Mouse (Mus musculus): Measurements from ENCODE around the gene Morf4l2. TPM values are rescaled to one million over a fixed set of nuclear protein-coding genes. Genes with fewer than 3 reads are reported as not detected.
A peak's percentile ranks its signal among the peaks of the same experiment; 100 is the strongest.
"Not testable (repeated sequence)": the region's sequence is repeated elsewhere in the genome, so short reads cannot be mapped to it uniquely, and the experiment has no call there.

Morf4l2 gene
- total and polyA plus RNA-seq, 2 experiments from 2014 or later: 250 to 527 TPM

DNA sequence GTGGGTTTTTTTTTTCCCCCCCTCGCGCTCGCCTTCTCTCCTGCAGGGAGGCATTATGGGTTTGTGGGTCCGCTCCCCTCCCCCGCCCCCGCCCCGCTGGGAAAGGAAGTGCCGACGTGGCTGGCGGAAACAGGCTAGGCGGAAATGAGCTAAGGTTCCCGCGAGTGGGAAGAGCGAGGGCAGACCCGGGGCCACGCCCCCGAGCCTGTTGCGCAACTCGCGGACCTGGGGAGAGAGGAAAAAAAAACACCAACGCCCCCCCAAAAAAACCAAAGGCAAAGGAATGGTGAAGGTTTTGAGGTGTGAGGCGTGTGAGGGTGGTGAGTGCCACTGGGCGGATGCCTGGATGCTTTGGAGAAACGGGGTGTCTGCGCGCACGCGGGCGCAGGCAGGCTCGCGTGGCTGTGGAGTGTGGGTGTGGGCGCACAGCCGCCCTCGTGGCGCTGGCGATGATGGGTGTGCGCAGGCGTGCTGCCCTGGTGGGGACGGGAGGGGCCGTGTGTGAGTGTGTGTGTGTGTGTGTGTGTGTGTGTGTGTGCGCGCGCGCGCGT, 1.8 kb downstream of the Morf4l2 start:
- Histone ChIP-seq H3K9ac (replicated peaks; ENCODE audit: low read length) (peak overlapping the region; percentile 53), H3K4me1 (ENCODE audit: insufficient read depth, low read length) (no peaks in the 10 kb centered on the region), H3K9me3 (ENCODE audit: low read length) (no peaks in the 10 kb centered on the region), H3K36me3 (ENCODE audit: insufficient read depth, low read length) (no peaks in the 10 kb centered on the region), H3K27ac (peak overlapping the region; percentile 86), H3K4me2 (ENCODE audit: low read depth, low read length) (peak overlapping the region; percentile 54), H3K27me3 (ENCODE audit: insufficient read depth, low read length) (no peaks in the 10 kb centered on the region), H3K4me3 (ENCODE audit: low read length) (peak overlapping the region; percentile 37)
- WGBS: 30% methylated on average over 46 of the region's 46 CpGs
- DNase-seq (ENCODE audit: low spot score) (peak; percentile 85), ATAC-seq (peak; percentile 75)
- TF ChIP-seq CTCF (IDR thresholded peaks at IDR 0.05; ENCODE audit: low read depth): no peak

DNA sequence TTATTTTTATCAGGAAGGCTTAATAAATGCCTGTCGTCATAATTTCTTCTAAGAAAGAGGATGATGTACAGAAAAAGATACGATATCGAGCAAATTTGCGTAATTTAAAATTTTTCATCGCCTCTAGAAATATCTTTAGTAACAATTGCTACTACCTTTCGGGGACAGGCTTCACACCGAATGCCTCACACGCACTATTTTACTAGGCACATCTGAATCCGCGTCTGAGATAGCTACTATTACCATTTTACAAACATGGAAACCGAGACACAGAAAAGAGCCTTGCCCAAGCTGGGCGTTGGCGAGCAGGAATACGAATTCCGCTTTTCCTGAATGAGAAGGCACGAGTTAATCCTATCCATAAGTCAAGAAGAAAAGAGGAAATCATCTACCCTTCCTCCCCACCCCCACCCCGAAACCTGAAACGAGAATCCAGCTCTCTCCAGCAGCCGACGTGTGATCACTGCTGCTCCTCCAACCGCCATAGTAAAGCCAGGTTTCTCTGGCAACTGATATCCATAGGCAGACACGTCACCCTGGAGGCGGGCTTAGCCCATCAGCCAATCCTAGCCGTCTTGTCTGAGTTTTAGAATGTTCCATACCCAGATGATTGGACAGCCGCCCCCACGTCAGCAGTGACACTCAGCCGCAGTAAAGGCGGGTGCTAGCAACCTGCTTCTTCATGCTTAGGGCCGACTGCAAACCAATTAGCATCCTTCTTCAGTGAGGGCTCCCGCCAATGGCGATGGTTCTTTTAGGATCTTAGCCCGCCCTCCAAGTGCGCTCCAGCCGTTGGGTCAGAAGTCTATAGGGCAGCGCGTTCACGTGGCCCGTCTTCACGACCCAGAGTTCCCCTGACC, 2.5 kb downstream of the Morf4l2 start:
- ATAC-seq: peak; percentile 98
- WGBS: 28% methylated on average over 39 of the region's 39 CpGs

DNA sequence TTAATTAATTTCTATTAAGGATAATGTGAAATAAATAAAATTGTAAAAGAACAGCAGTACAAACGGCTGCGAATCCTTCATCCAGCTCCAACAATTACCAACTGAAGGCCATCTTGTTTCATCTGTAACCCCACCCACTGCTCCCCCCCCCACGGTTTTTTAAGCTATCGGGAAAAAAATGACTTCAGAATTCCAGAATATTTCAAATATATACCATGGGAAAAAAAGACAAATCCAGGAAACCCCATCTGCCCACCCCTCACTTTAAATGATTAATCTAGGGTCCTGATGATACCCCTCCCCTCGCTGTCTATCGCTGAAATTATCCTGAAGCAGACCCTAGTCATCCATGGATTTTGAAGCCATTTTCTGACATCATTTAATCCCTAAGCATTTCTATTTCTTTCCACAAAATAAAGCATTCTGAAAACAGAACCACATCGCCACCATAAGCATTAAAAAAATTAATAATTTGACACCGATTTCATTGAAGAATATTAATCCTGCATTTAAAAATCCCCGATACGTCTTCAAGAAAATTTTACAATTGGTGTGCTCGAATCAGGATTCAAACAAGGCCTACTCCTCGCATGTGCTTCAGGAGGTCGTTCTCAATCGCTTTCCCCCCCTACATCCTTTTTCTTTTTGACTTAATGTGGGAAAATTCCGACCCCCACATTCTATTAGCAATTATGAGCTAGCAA, 3.3 kb downstream of the Morf4l2 start:
- TF ChIP-seq CTCF (IDR thresholded peaks at IDR 0.05; ENCODE audit: low read depth): no peak
- ATAC-seq: no peak
- Histone ChIP-seq H3K27me3 (ENCODE audit: insufficient read depth, low read length) (no peaks in the 10 kb centered on the region), H3K9ac (replicated peaks; ENCODE audit: low read length) (peak overlapping the region; percentile 68), H3K36me3 (ENCODE audit: insufficient read depth, low read length) (no peaks in the 10 kb centered on the region), H3K4me1 (ENCODE audit: insufficient read depth, low read length) (no peaks in the 10 kb centered on the region), H3K4me2 (ENCODE audit: low read depth, low read length) (peak overlapping the region; percentile 54), H3K27ac (peak overlapping the region; percentile 87), H3K4me3 (ENCODE audit: low read length) (peak overlapping the region; percentile 56), H3K9me3 (ENCODE audit: low read length) (no peaks in the 10 kb centered on the region)
- DNase-seq (ENCODE audit: low spot score): peak; percentile 42
- WGBS: 32% methylated on average over 15 of the region's 15 CpGs

More for the DNA sequence above, 2.5 kb downstream of the Morf4l2 start:
- TF ChIP-seq CTCF (IDR thresholded peaks at IDR 0.05; ENCODE audit: low read depth): no peak
- Histone ChIP-seq H3K27ac (peak overlapping the region; percentile 87), H3K36me3 (ENCODE audit: insufficient read depth, low read length) (no peaks in the 10 kb centered on the region), H3K4me1 (ENCODE audit: insufficient read depth, low read length) (no peaks in the 10 kb centered on the region), H3K4me2 (ENCODE audit: low read depth, low read length) (peak overlapping the region; percentile 54), H3K27me3 (ENCODE audit: insufficient read depth, low read length) (no peaks in the 10 kb centered on the region), H3K9me3 (ENCODE audit: low read length) (no peaks in the 10 kb centered on the region), H3K4me3 (ENCODE audit: low read length) (peak overlapping the region; percentile 56), H3K9ac (replicated peaks; ENCODE audit: low read length) (peak overlapping the region; percentile 68)
- DNase-seq (ENCODE audit: low spot score): peak; percentile 95

DNA sequence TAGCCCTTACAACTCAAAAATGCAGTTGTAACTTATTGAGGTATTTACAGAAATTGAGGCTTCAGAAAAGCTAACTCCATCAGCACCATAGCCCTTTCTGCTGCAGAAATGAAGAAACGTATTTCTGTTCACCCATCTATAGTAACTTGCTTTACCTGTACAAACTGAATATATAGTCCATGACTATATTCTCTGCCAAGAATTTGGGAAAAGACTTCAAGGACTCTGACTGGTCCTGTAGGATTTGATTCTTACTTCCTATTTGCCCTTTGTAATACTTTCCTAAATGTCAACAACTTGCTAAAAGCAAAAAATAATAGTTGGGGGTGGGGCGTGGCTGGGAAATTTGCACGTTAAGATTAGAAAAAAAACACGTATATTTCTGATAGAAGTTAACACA, 11.5 kb downstream of the Morf4l2 start:
- Histone ChIP-seq H3K27ac (no peak overlapping the region), H3K4me2 (ENCODE audit: low read depth, low read length) (no peak overlapping the region), H3K4me3 (ENCODE audit: low read length) (no peak overlapping the region), H3K4me1 (ENCODE audit: insufficient read depth, low read length) (no peaks in the 10 kb centered on the region), H3K9me3 (ENCODE audit: low read length) (no peaks in the 10 kb centered on the region), H3K27me3 (ENCODE audit: insufficient read depth, low read length) (no peaks in the 10 kb centered on the region), H3K9ac (replicated peaks; ENCODE audit: low read length) (no peak overlapping the region), H3K36me3 (ENCODE audit: insufficient read depth, low read length) (no peaks in the 10 kb centered on the region)
- no peak for ATAC-seq
- WGBS: 87% methylated on average over 4 of the region's 4 CpGs
- DNase-seq (ENCODE audit: low spot score): no peak
- no peak for TF ChIP-seq CTCF (IDR thresholded peaks at IDR 0.05; ENCODE audit: low read depth)

DNA sequence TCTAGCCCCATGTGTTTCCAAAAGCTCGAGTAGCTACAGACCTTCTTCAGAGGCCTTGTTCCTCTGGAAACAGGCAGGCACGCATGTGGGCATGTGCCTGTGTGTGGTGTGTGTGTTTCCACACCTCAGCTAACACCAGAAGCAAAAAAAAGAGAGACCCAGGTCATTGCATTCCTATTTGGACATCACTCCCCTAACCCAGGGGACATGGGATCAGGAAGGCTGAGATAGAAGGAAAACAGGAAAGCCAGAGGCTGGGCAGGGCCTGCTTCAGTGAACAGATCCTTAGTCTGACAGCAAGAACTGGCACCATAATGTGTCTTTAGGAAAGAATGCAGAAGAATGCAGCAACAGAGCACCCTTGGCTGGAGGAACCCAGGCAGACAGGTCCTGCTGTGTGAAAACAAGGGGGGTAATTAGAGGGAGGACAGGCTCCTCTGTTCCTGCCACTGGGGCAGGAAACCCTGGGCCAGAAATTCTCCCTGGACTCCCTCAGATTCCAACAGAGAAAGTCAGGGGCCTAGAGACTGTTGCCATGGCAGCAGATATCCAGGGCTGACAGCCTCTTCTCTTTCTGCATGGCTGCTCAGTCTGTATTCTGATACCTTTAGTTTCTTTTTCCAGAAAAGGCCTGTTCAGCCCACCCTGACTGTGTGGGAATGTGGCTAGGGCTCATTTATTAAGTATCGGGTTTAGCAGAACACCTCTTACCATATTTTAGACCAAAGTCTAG, 28.6 kb downstream of the Morf4l2 start:
- not testable (repeated sequence) for H3K9ac ChIP-seq (replicated peaks; ENCODE audit: low read length); H3K9me3 ChIP-seq (ENCODE audit: low read length); DNase-seq (ENCODE audit: low spot score); H3K27me3 ChIP-seq (ENCODE audit: insufficient read depth, low read length); H3K4me1 ChIP-seq (ENCODE audit: insufficient read depth, low read length); H3K36me3 ChIP-seq (ENCODE audit: insufficient read depth, low read length); H3K4me3 ChIP-seq (ENCODE audit: low read length); H3K4me2 ChIP-seq (ENCODE audit: low read depth, low read length)
- ATAC-seq: peak; percentile 94
- 34% methylated on average over 3 of the region's 3 CpGs for WGBS
- H3K27ac ChIP-seq: peak overlapping the region; percentile 41; the same call in 1 of the 2 replicates

DNA sequence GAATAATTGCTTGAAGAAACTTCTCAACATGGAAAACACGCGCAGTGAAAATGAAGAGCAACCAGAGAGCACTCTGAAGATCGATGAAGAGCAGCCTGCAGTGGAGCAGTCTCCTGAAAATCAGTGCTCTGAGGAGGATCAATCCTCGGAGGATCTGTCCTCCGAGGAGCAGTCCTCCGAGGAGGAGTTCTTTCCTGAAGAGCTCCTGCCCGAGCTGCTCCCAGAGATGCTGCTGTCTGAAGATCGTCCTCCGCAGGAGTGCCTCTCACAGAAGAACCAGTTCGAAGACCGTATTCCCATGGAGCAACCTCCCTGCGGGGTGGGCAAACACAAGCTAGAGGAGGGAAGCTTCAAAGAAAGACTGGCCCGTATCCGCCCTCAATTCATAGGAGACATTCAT, 34.7 kb downstream of the Morf4l2 start:
- DNase-seq (ENCODE audit: low spot score): peak; percentile 16
- Histone ChIP-seq H3K27ac (peak overlapping the region; percentile 86), H3K9ac (replicated peaks; ENCODE audit: low read length) (peak overlapping the region; percentile 64), H3K36me3 (ENCODE audit: insufficient read depth, low read length) (no peaks in the 10 kb centered on the region), H3K4me2 (ENCODE audit: low read depth, low read length) (peak overlapping the region; percentile 61), H3K27me3 (ENCODE audit: insufficient read depth, low read length) (no peaks in the 10 kb centered on the region), H3K4me3 (ENCODE audit: low read length) (peak overlapping the region; percentile 44), H3K4me1 (ENCODE audit: insufficient read depth, low read length) (no peaks in the 10 kb centered on the region), H3K9me3 (ENCODE audit: low read length) (no peaks in the 10 kb centered on the region)
- TF ChIP-seq CTCF (IDR thresholded peaks at IDR 0.05; ENCODE audit: low read depth): no peak
- ATAC-seq: peak; percentile 52
- WGBS: 39% methylated on average over 14 of the region's 14 CpGs
